Mouse (Mus musculus): ENCODE measurements around the gene Samd8.
A peak's percentile ranks its signal among the peaks of the same experiment; 100 is the strongest.

Samd8 gene

DNA sequence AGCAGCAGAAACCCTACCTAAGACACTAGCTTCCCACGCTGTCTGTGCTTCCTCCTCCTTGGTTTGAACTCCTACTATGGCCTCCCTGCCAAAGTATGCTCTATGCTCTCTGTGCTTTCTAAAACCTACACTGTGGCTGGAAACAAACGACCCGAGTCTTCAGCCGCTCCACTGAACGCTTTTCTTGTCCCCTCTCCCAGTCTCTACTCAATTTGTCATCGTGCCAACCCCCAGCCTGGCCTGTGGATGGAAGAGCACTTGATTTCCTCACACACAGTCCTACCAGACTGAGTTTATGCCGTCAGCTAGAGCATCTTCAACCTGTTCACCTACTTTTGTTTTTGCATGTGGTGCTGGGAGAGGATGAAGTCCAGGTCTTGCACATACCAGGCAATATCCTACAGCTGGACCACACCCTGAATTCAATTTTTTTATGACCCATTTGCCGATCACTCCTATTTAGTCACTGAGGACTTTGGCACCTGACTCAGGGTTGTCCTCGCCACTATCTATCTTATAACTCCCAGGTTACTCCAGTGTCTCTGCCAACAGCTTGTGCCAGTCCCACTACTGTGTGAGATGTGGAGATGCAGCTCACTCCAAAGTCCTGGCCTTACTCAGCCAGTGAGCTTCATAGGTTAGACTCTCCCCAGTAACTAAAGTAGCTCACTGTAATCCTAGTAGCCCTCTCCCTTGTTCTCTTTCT is 75.6 kb downstream of the Samd8 start:
- no peak for DNase-seq (ENCODE audit: low read depth, low spot score)

DNA sequence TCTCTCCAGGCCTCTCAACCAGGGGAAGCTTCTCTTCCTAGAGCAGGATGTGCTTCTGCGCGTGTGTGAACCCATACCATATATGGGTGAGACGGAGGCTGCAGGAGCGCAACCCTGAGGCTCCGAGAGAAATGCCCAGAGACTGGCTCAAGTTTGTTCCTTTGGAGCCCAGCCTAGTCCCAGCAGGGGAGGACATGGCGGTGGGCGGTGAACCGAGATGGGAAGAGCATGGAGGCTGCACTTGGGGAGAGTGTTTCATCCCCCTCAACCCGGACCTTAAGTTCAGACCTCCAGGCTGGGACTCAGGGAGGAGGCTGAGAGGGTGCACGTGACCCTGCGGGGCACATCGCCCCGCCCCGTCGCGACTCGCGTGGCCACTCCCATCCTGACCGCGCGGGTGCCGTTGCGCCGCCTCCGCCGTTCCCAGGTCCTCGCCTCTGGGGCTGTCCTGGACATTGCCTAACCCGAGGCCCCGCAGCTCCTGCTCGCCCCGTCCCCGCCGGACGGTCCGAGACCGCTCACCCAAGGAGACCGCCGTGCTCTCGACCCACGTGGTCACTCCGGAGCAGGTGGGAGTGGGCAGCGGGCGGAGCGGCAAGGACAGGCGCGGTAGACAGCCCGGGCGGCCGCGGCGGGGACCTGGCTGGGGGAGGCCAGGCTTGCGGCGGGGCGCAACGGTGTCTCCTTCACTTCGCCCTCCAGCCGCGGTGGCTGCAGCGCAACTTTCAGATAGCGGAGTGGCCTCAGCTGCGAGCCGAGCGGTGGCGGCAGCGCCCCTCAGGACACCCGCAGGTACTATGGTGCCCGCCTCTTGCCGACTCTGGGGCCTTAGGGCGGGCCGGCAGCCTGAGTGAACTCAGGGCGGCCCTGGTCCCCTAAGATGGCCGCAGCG is 80.8 kb downstream of the Samd8 start:
- peak; percentile 96 for DNase-seq (ENCODE audit: low read depth, low spot score)

DNA sequence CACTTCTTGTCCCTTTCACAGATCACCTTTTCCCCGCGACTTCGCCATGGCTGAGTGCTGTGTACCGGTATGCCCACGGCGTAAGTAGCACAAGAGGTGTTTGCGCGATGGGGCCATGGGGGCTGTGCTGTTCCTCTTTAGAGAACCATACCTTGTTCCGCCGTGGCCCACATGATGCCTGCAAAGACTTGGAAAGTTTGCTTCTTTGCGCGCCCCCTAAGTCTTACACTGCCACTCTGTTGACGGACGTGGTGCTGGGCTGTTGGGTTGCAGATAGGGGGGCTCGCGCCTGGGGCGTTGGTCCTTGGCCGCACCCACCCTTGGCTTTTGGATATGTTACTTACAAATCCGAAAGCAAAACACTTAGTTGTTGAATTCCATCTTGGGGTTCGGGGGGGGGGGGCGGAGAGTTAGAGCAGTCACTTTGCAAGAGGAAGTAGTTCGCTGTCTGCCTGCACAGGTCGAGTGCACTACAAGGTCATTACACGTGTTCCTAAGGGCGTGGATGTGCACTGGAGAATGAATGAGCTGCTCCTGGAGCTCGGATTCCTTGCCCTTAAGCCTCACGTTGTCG is 81.6 kb downstream of the Samd8 start:
- peak; percentile 75 for DNase-seq (ENCODE audit: low read depth, low spot score)

DNA sequence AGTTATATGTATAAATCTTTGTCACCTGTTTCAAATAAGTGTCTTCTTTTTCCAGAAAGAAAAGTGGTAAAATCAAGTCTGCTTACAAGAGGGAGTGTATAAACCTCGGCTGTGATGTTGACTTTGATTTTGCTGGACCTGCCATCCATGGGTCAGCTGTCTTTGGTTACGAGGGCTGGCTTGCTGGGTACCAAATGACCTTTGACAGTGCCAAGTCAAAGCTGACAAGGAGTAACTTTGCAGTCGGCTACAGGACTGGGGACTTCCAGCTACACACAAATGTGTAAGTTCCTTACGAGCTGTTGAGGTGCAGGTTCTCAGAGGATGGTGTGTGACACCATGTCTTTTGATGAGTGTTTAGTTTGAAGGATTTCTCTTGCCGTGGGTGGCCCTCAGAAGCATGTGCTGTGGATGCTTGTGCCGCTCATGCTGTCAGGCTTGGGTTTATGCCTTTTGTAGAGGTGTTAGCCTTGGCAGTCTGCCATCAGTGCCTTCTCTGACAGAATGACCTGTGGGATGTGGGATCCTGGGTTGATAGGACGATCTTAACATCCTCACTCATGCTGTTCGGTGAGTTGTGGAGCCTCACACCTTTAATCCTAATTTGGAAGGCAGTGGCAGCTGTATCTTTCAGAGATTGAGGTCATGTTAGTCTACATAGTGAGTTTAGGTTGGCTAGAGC is 88.1 kb downstream of the Samd8 start:
- no peak for DNase-seq (ENCODE audit: low read depth, low spot score)

DNA sequence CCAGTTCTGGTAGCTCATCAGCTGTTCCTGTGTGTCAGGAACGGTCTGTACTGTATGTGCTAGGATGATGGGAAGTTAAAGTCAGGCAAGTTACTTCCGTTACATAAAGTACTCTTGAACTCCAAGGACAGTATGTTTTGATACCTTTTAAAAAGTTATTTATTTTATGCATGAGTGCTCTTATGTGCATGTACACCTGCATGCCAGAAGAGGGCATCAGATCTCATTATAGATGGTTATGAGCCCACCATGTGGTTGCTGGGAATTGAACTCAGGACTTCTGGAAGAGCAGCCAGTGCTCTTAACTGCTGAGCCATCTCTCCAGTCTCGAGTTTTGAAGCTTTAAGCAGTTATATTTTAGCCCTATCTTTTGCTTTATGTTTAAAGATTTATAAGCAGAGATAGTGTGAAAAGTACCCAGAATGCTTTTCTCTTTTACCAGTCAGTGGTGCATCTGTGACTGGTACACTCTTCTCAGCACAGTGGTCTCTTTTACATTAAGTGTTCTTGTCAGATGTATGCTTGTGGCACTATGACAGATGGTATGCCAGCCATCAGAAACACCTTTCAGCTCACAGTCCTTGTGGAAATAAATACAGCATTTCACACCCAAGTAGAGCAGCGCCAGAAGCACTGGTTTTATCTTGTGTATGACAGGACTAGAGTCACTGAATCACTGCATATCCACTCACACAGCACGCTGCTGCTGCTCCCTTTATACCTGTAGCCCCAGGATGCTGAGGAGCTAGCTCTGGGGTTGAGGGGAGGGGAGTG is 91.7 kb downstream of the Samd8 start:
- DNase-seq (ENCODE audit: low read depth, low spot score): no peak

DNA sequence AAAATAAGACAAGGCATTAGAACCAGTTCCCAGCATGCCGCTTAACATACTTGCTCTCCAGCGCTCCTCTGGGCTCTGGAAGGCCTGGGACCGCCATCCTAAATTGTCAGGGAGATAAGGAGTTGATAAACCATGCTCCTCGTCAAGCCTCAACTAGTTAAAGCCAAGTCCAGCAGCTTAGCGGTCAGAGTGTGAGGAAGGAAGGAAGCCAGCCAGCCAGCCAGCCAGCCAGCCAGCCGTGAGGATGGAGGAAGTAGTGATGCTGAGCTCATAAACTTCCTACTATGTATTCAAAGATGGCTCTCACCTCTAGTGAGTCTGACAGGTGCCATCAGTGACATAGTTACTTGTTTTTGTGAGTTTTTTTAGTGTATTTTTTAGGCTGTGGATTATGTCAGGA is 92.9 kb downstream of the Samd8 start:
- DNase-seq (ENCODE audit: low read depth, low spot score): no peak

DNA sequence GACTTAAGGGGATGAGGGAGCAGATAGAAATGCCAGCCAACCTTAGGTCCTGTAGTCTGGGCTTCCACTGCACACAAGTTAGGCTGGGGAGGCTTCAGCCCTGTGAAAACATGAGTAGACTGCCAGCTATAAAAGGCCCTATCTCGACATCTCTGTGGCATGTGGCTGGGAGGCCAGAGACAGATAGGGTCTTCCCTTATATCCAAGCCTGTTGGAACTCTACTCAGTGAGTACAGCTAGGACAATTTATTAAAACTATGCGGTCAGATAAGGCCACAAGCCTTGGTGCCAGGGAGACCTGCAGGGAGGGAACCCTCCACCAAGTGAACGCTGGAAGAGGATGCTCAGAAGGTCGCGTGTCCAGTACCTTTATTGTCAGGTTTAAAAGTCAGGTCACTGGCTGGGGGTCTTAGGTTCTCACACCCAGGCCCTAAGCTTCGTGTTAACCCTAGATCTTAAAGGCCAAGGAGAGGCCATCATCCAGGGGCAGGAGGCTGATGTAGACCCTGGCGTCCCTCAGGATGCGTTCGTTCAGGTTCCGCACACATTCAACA is 96.6 kb downstream of the Samd8 start:
- DNase-seq (ENCODE audit: low read depth, low spot score): no peak

DNA sequence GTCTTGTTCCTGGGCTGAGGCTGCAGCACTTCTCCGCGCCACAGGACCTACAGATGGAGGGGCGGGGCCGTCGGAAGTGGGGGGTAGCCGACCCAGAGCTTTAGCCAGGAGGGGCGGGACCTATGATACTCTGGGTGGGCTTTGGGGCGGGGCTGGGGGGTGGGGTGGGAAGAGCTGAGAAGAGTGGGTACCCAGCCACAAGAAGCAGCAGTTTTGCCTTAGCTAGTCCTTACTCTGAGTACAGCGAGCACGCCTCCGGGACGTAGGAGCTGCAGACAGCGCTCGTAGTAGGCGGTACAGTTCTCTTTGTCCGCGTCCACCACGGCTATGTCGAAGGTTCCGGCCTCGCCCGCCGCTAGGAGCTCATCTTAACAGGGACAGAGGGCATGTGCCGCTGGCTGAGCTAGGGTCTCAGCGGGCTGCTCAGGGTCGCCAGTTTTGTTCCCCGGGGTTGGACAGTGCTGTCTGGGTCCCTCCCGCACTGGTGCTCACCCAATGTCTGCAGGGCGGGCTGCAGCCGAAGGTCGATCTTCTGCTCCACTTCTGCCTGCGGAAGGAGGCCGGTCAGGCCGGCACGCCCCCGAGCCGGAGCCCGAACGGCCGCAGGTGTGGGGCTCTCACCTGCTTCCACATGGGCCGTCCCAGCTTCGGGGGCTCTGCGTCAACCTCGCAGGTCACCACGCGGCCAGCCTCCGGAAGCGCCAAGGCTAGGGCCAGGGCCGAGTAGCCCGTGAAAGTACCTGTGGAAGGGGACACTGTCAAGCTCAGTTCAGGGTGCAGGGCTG is 97.2 kb downstream of the Samd8 start:
- DNase-seq (ENCODE audit: low read depth, low spot score): peak; percentile 89

Data from R1 (cell line).